Mouse (Mus musculus): ENCODE measurements around the gene H2al1d. TPM values are rescaled to one million over a fixed set of nuclear protein-coding genes. Genes with fewer than 3 reads are reported as not detected.
"Not testable (repeated sequence)": the region's sequence is repeated elsewhere in the genome, so short reads cannot be mapped to it uniquely, and the experiment has no call there.

Gene H2al1d
- not detected in 2 replicates for polyA plus RNA-seq (2014; fragmentation: Nextera tagmentation; extraction: Ambion mirVana)

DNA sequence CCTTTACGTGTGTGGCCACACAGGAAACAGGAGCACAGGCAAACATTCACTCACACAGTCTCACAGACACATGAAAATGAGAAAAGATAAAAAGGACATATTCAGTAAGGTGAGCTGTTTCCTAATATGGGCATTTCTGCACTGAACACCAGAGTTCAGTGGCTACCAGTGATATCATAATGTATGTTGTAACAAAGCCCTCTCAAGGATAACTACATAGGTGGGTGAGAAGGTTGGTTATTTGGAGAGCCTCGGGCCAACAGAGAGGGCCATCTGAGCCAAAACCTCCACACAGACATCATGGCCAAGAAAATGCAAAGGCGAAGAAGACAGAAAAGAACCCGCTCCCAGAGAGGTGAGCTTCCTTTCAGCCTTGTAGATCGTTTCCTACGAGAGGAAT lies at the start of gene H2al1d:
H2al1d (plus strand) TSS at position 301 of the 400 bp plus-strand sequence.
- H3K4me3 ChIP-seq (ENCODE audit: low read depth, low read length); H3K36me3 ChIP-seq (ENCODE audit: control insufficient read depth, insufficient read depth, low read length); H3K9ac ChIP-seq (ENCODE audit: low read length); H3K9me3 ChIP-seq (ENCODE audit: control insufficient read depth, low read length); H3K4me1 ChIP-seq (ENCODE audit: control insufficient read depth, insufficient read depth, low read length); H3K27ac ChIP-seq (ENCODE audit: low read depth, low read length); H3K4me2 ChIP-seq (ENCODE audit: low read depth); ATAC-seq (ENCODE audit: insufficient read depth, low FRiP score, low TSS enrichment); DNase-seq (ENCODE audit: low spot score); H3K27me3 ChIP-seq (ENCODE audit: control insufficient read depth, insufficient read depth, low read length): not testable (repeated sequence)
- WGBS, result no CpG with 5 or more reads among the region's 6 CpGs

- no peaks in the 10 kb centered on the region for H3K36me3 ChIP-seq (ENCODE audit: control insufficient read depth, insufficient read depth, low read length)
- ATAC-seq (ENCODE audit: insufficient read depth, low FRiP score, low TSS enrichment), result no peak
- H3K4me1 ChIP-seq (ENCODE audit: control insufficient read depth, insufficient read depth, low read length), result no peaks in the 10 kb centered on the region
- H3K4me2 ChIP-seq (ENCODE audit: low read depth), result no peak overlapping the region
- H3K27ac ChIP-seq (ENCODE audit: low read depth, low read length), result no peak overlapping the region
- no peak overlapping the region for H3K4me3 ChIP-seq (ENCODE audit: low read depth, low read length)
- H3K27me3 ChIP-seq (ENCODE audit: control insufficient read depth, insufficient read depth, low read length), result no peaks in the 10 kb centered on the region
- WGBS, result 73% methylated on average over 8 of the region's 8 CpGs
- DNase-seq (ENCODE audit: low spot score), result no peak
- H3K9me3 ChIP-seq (ENCODE audit: control insufficient read depth, low read length), result no peaks in the 10 kb centered on the region
- H3K9ac ChIP-seq (ENCODE audit: low read length), result no peak overlapping the region
These were observed 43.7 kb upstream of the H2al1d start for GRCm38 (mm10) chrX:11264918-11265317.

DNA sequence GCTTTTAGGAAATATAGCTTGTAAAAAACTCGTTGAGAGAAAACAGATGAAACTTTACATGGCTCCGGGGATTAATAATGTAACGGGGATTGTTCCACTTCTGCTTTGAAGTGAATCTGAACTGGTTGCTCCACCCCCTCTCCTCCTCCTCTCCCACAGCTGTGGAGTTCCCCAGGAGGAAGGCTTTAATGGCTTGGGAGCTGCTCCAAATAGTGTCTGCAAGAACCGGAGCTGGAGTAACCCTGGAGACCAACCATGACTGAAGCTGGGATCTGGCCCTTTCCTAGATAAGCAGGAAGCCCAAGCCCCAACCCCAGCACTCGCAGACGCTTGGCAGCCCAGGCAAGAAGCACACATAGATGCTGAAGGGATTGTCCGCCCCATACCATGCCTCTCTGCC lies 40.8 kb upstream of the H2al1d start:
- Histone ChIP-seq H3K4me3 (ENCODE audit: low read depth, low read length) (no peak overlapping the region), H3K27ac (ENCODE audit: low read depth, low read length) (no peak overlapping the region), H3K9me3 (ENCODE audit: control insufficient read depth, low read length) (no peaks in the 10 kb centered on the region), H3K4me1 (ENCODE audit: control insufficient read depth, insufficient read depth, low read length) (no peaks in the 10 kb centered on the region), H3K4me2 (ENCODE audit: low read depth) (no peak overlapping the region), H3K27me3 (ENCODE audit: control insufficient read depth, insufficient read depth, low read length) (no peaks in the 10 kb centered on the region), H3K36me3 (ENCODE audit: control insufficient read depth, insufficient read depth, low read length) (no peaks in the 10 kb centered on the region), H3K9ac (ENCODE audit: low read length) (no peak overlapping the region)
- DNase-seq (ENCODE audit: low spot score) (no peak), ATAC-seq (ENCODE audit: insufficient read depth, low FRiP score, low TSS enrichment) (no peak)
- 69% methylated on average over 7 of the region's 7 CpGs for WGBS

- no peak overlapping the region for H3K27ac ChIP-seq (ENCODE audit: low read depth, low read length)
- no peak overlapping the region for H3K9ac ChIP-seq (ENCODE audit: low read length)
- H3K4me1 ChIP-seq (ENCODE audit: control insufficient read depth, insufficient read depth, low read length), result no peaks in the 10 kb centered on the region
- H3K9me3 ChIP-seq (ENCODE audit: control insufficient read depth, low read length), result no peaks in the 10 kb centered on the region
- H3K4me3 ChIP-seq (ENCODE audit: low read depth, low read length), result no peak overlapping the region
- no peaks in the 10 kb centered on the region for H3K36me3 ChIP-seq (ENCODE audit: control insufficient read depth, insufficient read depth, low read length)
- 86% methylated on average over 3 of the region's 3 CpGs for WGBS
- no peak for DNase-seq (ENCODE audit: low spot score)
- H3K4me2 ChIP-seq (ENCODE audit: low read depth), result no peak overlapping the region
- no peaks in the 10 kb centered on the region for H3K27me3 ChIP-seq (ENCODE audit: control insufficient read depth, insufficient read depth, low read length)
- no peak for ATAC-seq (ENCODE audit: insufficient read depth, low FRiP score, low TSS enrichment)
These were observed 39.5 kb upstream of the H2al1d start for GRCm38 (mm10) chrX:11269074-11269473.

DNA sequence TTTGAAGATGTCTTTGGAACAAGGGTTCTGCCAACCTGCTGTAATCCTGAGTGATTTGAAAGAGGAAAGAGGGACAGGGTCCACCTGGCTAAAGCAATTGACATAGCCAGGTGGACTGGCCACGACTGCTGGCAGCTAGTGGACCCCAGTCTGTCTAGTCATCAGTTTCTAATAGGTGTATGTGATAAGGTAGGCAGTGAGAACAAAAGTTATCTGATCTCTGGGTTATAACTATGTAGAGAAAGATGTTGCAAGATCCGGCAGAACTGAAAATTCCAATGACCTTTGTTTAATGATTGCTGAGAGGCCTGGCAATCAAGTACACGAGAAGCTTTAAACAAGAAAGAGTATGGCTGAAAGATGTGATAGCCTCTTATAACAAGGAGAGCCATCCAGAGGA lies 35.4 kb upstream of the H2al1d start:
- no peaks in the 10 kb centered on the region for H3K9me3 ChIP-seq (ENCODE audit: control insufficient read depth, low read length)
- H3K4me2 ChIP-seq (ENCODE audit: low read depth), result no peak overlapping the region
- no peaks in the 10 kb centered on the region for H3K36me3 ChIP-seq (ENCODE audit: control insufficient read depth, insufficient read depth, low read length)
- H3K27ac ChIP-seq (ENCODE audit: low read depth, low read length), result no peak overlapping the region
- no peaks in the 10 kb centered on the region for H3K4me1 ChIP-seq (ENCODE audit: control insufficient read depth, insufficient read depth, low read length)
- DNase-seq (ENCODE audit: low spot score) (no peak), ATAC-seq (ENCODE audit: insufficient read depth, low FRiP score, low TSS enrichment) (no peak)
- H3K4me3 ChIP-seq (ENCODE audit: low read depth, low read length), result no peak overlapping the region
- WGBS, result 84% methylated on average over 3 of the region's 3 CpGs
- H3K9ac ChIP-seq (ENCODE audit: low read length), result no peak overlapping the region
- H3K27me3 ChIP-seq (ENCODE audit: control insufficient read depth, insufficient read depth, low read length), result no peaks in the 10 kb centered on the region

DNA sequence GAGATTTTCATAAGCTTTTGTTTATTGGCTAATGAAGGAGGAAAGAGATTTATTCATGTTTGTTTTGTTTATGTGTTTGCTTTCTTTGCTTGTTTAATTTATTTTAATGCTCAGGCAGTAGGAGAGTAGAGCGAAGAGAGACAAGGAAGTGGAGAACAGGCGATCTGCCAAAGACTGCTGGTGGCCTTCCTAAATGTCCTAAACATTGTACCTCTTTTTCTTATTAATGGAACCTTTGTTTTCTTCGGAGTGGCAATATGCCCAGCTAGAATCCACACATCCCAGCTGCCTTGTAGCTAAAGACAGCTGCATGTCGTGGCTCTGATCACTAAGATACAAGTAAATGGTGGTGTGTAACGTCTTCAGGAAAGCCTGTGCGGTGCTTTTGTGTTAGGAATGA lies 31.5 kb upstream of the H2al1d start:
- no peaks in the 10 kb centered on the region for H3K9me3 ChIP-seq (ENCODE audit: control insufficient read depth, low read length)
- no peak for ATAC-seq (ENCODE audit: insufficient read depth, low FRiP score, low TSS enrichment)
- WGBS, result 77% methylated on average over 6 of the region's 6 CpGs

GRCm38 (mm10) chrX:11280741-11281140 lies 27.9 kb upstream of the H2al1d start:
- H3K4me2 ChIP-seq (ENCODE audit: low read depth), result no peak overlapping the region
- no peaks in the 10 kb centered on the region for H3K4me1 ChIP-seq (ENCODE audit: control insufficient read depth, insufficient read depth, low read length)
- H3K36me3 ChIP-seq (ENCODE audit: control insufficient read depth, insufficient read depth, low read length), result no peaks in the 10 kb centered on the region
- H3K4me3 ChIP-seq (ENCODE audit: low read depth, low read length), result no peak overlapping the region
- H3K27me3 ChIP-seq (ENCODE audit: control insufficient read depth, insufficient read depth, low read length), result no peaks in the 10 kb centered on the region
- H3K27ac ChIP-seq (ENCODE audit: low read depth, low read length), result no peak overlapping the region
- DNase-seq (ENCODE audit: low spot score) (no peak), ATAC-seq (ENCODE audit: insufficient read depth, low FRiP score, low TSS enrichment) (no peak)
- no peaks in the 10 kb centered on the region for H3K9me3 ChIP-seq (ENCODE audit: control insufficient read depth, low read length)
- WGBS, result 68% methylated on average over 2 of the region's 2 CpGs
- H3K9ac ChIP-seq (ENCODE audit: low read length), result no peak overlapping the region

More for the DNA sequence above, 31.5 kb upstream of the H2al1d start:
- no peak overlapping the region for H3K4me2 ChIP-seq (ENCODE audit: low read depth)
- H3K4me3 ChIP-seq (ENCODE audit: low read depth, low read length), result no peak overlapping the region
- no peak overlapping the region for H3K9ac ChIP-seq (ENCODE audit: low read length)
- no peaks in the 10 kb centered on the region for H3K4me1 ChIP-seq (ENCODE audit: control insufficient read depth, insufficient read depth, low read length)
- DNase-seq (ENCODE audit: low spot score), result no peak
- no peaks in the 10 kb centered on the region for H3K36me3 ChIP-seq (ENCODE audit: control insufficient read depth, insufficient read depth, low read length)
- no peaks in the 10 kb centered on the region for H3K27me3 ChIP-seq (ENCODE audit: control insufficient read depth, insufficient read depth, low read length)
- no peak overlapping the region for H3K27ac ChIP-seq (ENCODE audit: low read depth, low read length)

- no peak overlapping the region for H3K4me2 ChIP-seq (ENCODE audit: low read depth)
- no peaks in the 10 kb centered on the region for H3K27me3 ChIP-seq (ENCODE audit: control insufficient read depth, insufficient read depth, low read length)
- no peaks in the 10 kb centered on the region for H3K4me1 ChIP-seq (ENCODE audit: control insufficient read depth, insufficient read depth, low read length)
- no peak overlapping the region for H3K27ac ChIP-seq (ENCODE audit: low read depth, low read length)
- H3K4me3 ChIP-seq (ENCODE audit: low read depth, low read length), result no peak overlapping the region
- DNase-seq (ENCODE audit: low spot score), result no peak
- H3K9me3 ChIP-seq (ENCODE audit: control insufficient read depth, low read length), result no peaks in the 10 kb centered on the region
- no peak for ATAC-seq (ENCODE audit: insufficient read depth, low FRiP score, low TSS enrichment)
- H3K9ac ChIP-seq (ENCODE audit: low read length), result no peak overlapping the region
- 79% methylated on average over 14 of the region's 14 CpGs for WGBS
- H3K36me3 ChIP-seq (ENCODE audit: control insufficient read depth, insufficient read depth, low read length), result no peaks in the 10 kb centered on the region
These were observed 20.2 kb upstream of the H2al1d start for GRCm38 (mm10) chrX:11288306-11288882.

DNA sequence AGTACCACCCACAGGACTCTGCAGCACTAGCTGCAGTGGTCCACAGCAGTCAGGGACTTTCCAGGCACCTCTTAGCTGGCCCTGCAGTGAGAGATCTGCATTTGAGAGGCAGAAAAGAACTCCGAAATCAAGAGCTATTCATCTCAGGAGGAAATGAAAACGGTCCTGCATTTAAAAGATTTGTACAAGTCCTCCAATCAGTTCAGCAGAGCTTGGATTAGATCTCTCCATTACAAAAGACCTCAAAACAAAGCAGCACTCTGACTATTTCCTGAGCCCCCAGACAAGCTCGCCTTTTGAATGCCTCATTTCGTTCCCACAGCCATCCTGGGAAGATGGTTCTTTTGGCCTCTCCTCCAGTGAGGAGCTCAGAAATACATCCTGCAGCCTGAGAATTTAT lies 19.4 kb upstream of the H2al1d start:
- no peak overlapping the region for H3K9ac ChIP-seq (ENCODE audit: low read length)
- H3K4me3 ChIP-seq (ENCODE audit: low read depth, low read length), result no peak overlapping the region
- ATAC-seq (ENCODE audit: insufficient read depth, low FRiP score, low TSS enrichment) (no peak), DNase-seq (ENCODE audit: low spot score) (no peak)
- no peak overlapping the region for H3K27ac ChIP-seq (ENCODE audit: low read depth, low read length)
- H3K9me3 ChIP-seq (ENCODE audit: control insufficient read depth, low read length), result no peaks in the 10 kb centered on the region
- no peaks in the 10 kb centered on the region for H3K36me3 ChIP-seq (ENCODE audit: control insufficient read depth, insufficient read depth, low read length)
- 67% methylated on average over 4 of the region's 4 CpGs for WGBS
- H3K4me1 ChIP-seq (ENCODE audit: control insufficient read depth, insufficient read depth, low read length), result no peaks in the 10 kb centered on the region
- no peaks in the 10 kb centered on the region for H3K27me3 ChIP-seq (ENCODE audit: control insufficient read depth, insufficient read depth, low read length)
- no peak overlapping the region for H3K4me2 ChIP-seq (ENCODE audit: low read depth)

Data from neural tube, embryonic 11.5 days (tissue).